Mouse (Mus musculus) ovary, postnatal 36 days (tissue): ENCODE measurements around the gene Ahsa1.
"Not testable (repeated sequence)": the region's sequence is repeated elsewhere in the genome, so short reads cannot be mapped to it uniquely, and the experiment has no call there.

Source experiments
- DNase-seq: peaks from one replicate; pipeline ENCODE4 v3.0.0; 2022; ENCODE audit warnings: low spot score, mixed read lengths

Gene Ahsa1

GRCm38 (mm10) chr12:87281766-87282165 is 15.5 kb downstream of the Ahsa1 start:
- no peak for DNase-seq

GRCm38 (mm10) chr12:87282743-87283142 is 16.5 kb downstream of the Ahsa1 start:
- DNase-seq, result no peak

DNA sequence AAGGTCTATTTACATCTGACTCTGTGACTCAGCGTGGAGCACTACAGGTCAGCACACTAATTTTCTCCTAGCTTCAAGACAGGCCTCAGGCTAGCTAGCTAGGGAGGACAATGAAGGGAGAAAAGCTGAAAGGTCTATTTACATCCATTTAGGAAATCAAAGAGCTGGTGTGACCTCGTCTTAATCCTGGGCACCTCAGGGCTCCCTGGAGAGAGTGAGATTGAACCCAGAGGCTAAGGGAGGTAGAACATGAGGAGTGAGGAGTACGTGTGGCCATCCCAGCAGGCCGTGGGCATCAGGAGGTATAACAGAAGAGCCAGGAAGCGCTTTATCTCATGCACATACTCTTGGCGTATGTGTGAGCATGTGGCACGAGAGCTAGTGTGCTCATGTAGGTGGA is 17.4 kb downstream of the Ahsa1 start:
- no peak for DNase-seq

- no peak for DNase-seq
Measured at GRCm38 (mm10) chr12:87284268-87284667, 18.0 kb downstream of the Ahsa1 start.

- no peak for DNase-seq
Measured at GRCm38 (mm10) chr12:87284726-87285125, 18.4 kb downstream of the Ahsa1 start.

DNA sequence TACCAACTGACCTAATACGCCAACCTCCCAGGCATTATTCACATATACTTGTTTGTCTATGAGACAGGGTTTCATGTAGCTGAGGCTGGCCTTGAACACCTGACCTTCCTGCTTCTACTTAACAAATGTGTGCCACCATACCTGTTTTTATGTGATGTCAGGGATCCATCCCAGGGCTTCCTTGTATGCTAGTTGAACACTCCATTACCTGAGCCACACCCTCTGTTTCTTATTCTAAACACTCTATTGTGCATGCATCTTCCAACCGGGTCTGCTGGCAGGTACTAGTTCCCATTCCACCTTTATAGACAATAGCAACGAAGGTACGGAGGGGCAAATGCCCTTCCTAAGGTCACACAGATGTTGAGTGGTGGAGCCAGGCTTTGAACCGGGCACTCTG is 22.8 kb downstream of the Ahsa1 start:
- DNase-seq, result no peak

GRCm38 (mm10) chr12:87293934-87294333 is 27.7 kb downstream of the Ahsa1 start:
- no peak for DNase-seq

DNA sequence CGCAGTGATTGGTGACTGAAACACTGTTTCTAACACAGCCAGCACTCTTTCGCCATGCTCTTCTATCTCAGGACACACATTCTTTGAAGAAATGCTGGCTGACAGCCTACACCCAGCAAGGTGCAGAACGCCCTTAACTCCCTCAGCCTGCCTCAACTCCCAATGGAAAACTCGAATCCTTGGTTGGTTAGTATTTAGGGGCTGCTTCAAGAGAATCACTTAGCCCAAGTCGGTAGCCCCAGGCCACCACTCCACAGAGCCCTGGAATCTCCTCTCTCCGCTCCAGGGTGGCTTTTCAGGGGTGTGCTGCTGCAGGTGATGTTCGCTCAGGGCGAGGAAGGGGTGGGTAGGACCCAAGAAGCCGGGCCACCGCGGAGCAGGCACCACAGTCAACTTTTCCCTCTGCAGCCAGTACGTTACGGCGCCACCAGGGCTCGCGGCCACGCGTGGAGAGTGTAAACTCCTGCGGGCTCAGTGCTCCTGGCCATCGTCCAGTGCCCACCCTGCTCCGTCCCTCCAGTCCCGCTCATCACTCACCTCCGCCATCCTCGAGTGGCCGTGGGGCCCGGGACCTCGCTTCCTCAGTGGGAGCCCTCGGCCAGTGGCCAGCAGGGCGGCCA is 32.9 kb downstream of the Ahsa1 start:
- DNase-seq, result no peak

DNA sequence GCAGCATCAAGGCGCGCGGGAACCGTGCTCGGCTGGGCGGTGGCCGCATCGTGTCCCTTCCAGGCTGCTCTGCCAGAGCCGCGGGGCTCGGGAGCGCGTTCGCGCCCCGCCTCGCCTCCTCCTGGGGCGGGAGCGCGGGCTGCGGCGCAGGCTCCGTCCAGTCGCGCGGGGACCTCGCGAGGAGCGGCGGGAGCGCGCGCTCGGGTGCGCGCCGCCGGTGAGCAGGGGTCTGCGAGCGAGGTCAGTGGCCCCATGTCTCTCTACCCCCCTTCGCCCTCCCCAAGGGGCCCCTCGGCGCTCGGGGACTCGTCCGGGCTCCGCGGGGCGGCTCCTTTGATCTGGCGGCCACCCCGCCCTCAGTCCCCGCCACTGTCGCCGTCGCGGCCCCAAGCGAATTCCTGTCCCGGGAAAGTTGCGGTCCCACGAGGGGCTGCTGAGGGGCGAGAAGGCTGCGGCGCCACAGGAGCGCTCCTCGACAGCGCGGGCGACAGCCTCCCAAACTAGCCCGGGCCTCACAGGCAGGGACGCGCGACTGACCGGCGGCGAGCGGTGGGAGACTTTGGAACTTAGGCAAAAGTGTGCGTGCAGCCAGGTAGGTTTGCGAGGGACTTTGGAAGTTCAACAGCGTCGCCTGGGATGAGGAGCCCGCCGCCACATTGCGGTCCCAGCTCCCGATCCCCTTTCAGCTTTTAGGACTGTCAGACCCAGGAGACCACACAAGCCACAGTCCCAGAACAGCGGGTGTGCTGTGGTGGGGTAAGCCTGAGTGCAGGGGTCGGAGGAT is 33.6 kb downstream of the Ahsa1 start, which contains the start of gene Ism2:
Gene Ism2 (minus strand): TSS at position 49 of the 784 bp plus-strand sequence.
- DNase-seq, result peak; percentile 56

- no peak for DNase-seq
Measured at GRCm38 (mm10) chr12:87300441-87300690, 34.1 kb downstream of the Ahsa1 start.

- DNase-seq, result no peak
Measured at GRCm38 (mm10) chr12:87301189-87301588, 34.9 kb downstream of the Ahsa1 start.

- no peak for DNase-seq
Measured at GRCm38 (mm10) chr12:87305767-87306583, 39.7 kb downstream of the Ahsa1 start.

GRCm38 (mm10) chr12:87306584-87306844 is 40.2 kb downstream of the Ahsa1 start:
- not testable (repeated sequence) for DNase-seq

DNA sequence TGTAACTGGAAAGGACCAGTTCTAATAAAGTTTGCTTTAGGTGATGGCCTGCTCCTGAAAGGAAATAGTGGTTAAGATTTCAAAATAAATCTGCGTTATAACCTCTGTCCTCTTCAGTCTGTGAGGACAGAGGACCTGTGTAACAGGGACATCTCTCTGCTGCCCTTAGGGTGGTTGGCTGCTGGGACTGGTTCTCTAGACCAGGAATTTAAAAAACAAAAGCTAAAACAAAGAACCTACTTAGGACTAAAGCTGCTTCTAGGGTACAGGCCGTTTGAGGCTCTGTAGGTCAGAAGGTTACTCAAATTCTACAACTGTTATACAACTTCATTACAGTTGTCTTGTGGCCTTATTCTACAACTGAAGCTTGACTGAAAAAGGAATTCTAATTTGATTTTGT is 46.8 kb downstream of the Ahsa1 start:
- no peak for DNase-seq

DNA sequence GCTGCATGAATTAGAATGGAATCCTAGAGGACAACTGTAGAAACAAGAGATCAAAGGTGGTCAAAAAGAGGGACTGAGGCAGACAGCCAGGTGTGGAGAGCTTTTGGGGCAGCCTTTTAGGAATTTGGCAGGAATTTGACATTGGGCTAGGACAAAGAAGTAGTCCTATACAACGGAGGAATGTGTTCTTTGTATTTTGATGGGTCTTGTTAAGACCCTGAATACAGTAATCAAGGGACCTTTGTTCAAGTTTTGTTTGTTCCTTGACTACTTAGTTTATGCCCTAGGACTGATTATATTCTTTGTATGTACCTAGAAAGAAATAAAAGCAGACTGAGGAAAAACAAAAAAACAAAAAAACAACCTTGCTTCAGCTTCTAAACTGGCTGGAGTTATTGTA is 51.7 kb downstream of the Ahsa1 start:
- no peak for DNase-seq

DNA sequence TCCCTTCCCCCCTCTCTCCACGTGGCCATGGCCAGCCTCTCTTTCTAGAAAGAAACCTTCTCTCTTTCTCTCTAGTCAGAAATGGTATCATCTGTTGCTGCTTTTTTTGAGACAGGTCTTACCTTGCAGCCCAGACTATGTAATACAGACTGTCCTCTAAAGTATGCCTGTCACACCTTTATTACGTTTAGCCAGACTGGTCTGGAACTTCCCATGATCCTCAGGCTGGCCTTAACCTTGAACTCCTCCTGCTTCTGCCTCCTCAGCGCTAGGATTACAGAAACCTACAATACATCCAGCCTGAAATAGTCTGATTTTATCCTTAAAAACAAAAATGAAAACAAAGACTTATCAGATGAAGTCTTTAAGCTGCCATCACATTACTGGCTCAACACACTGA is 53.0 kb downstream of the Ahsa1 start:
- DNase-seq, result no peak
